Mouse (Mus musculus): ENCODE data around the gene 4933415F23Rik.
"Not testable (repeated sequence)": the region's sequence is repeated elsewhere in the genome, so short reads cannot be mapped to it uniquely, and the experiment has no call there.

4933415F23Rik gene

DNA sequence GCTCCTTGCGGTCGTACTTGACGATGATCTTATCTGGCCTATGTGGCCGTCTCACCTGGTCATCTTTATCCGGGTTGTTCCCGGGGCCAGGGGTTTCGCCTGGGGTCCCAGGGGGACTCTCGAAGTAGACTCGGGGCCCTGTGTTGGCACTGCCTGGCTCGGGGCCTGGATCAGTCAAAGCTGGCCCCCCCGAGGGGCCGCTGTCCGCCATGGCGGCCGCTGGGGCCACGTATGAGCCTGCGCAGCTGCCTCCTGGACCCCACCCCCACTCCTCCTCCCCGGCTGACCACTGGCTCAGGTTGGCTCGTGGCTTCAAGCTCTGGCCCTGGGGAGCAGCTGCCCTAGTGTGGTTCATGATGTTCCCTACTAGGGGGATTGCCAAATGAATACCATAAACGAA is at the start of gene 4933415F23Rik:
Gene 4933415F23Rik, minus strand, starts transcription at position 233 of the 400 bp plus-strand sequence.
- DNase-seq (ENCODE audit: low read depth, low spot score): no peak

DNA sequence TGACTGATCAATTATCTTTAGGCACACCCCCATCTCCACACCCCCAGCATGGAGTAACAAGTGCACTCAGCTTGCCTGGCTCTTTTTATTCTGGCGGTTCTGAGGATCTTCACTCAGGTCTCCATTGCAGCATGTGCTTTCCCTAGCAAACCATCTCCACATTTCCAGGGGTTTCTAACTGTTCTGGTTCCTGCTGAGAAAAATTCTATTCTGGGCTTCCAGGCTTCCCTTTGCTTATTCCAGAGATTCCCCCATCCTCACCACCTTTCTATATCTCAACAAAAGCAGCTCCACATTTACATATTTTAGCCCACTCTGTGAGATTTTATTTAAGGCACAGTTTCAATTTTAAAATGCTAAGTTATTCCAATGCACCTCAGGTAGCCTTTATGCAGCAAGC is 49.7 kb upstream of the 4933415F23Rik start:
- DNase-seq (ENCODE audit: low read depth, low spot score): no peak

DNA sequence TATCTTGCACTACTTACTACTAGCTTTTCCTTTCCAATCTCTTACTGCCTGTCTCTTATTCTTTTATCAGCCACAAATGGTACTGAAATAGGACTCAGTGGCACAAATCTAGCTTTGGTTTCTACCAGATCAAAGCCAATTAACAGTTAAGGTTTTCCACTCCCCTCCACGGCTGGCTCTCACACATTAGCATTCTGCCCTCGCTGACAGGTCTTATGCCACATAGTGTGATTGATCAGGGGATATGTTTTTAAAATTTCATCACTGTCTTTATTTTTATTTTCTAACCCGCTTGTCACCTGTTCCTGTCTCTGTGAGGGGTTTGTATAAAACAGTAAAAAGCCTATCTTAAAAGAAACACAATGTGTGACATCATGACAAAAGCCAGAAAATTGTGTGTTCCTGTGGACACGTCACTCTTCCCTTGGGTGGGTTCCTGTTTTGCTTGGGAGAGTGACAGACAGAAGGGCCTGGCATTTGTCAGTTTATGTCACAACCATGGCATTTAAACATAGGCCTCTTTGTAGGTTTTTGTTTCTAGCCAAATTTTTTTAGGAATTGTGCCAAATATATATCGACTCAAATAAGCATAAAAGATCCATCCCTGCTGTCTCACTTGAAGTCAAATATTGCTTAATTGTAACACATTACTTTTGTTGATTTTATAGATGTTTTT is 44.3 kb upstream of the 4933415F23Rik start:
- no peak for DNase-seq (ENCODE audit: low read depth, low spot score)

DNA sequence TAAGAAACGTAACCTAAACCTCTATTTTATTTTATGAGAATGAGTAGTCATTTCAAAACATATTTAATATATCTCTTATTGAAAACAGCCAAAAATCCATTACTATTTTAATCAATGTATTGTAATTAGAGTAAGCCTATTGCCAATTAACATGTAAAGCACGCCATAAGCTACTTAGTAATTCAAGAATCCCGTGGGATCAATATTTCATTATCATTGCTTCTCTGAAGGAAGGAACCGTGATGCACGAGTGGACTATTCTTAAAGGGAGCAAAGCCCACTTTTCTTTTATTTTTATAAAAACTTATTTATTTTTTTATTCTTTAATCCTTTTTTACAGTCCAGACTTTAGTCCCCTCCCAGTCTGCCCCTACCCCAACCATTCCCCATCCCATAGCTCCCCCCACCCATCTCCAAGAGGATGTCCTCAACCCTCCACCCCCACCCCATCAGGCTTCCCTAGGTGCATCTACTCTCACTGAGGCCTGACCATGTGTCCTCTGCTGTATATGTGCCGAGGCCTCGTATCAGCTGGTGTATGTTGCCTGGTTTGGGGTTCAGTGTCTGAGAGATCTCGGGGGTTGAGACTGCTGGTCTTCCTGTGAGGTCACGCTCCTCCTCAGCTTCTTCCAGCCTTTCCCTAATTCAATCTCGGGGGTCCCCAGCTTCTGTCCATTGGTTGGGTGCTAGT is 39.2 kb upstream of the 4933415F23Rik start:
- DNase-seq (ENCODE audit: low read depth, low spot score): no peak

DNA sequence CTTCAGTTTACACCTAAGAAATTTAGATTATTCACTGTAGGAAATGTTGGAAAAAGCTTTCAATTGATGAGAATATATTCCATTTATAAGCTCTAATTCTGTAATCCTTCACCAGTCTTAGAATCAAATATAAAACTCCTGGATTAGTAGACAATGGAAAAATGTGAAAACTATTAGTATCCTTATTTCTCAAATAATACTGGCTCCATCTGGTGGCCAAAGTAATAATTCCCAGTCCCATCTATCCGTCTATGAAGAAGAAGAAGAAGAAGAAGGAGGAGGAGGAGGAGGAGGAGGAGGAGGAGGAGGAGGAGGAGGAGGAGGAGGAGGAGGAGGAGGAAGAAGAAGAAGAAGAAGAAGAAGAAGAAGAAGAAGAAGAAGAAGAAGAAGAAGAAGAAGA is 38.5 kb upstream of the 4933415F23Rik start:
- DNase-seq (ENCODE audit: low read depth, low spot score): not testable (repeated sequence)

DNA sequence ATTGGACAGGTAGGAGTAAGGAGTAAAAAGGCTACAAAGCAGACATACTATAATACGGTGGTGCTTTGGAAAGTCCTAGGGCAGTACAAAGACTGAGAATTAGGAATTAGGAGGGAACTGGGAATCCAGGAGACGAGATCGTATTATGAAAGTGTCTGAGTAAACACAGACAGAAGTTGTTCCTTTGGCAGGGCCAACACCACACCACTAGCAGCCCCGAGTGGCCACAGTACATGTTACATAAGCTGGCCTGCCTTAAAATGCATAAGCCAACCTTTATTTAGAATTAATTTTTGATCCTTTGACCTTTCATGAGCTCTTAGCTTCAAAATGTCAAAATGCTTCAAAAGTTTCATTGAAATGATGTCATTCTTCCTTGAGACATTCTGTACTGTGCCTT is 18.8 kb upstream of the 4933415F23Rik start:
- no peak for DNase-seq (ENCODE audit: low read depth, low spot score)

DNA sequence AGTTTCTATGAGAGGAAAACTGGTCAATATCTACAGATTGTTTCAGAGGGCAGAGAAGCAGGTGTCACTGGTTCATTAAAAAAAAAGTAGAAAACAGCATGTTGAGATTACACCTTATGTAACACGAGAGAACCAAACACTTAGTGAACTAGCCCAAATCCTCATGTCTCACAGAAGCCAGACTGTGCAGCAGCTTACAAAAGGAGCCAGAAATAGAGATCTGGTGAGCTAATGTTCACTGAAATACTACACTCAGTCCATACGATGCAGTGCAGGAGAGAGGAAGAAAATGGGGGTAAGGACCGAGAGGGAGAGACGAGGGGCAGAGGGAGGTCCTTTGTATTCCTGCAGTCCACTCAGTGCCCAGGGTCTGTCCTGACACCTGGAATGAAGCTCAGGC is 17.4 kb upstream of the 4933415F23Rik start:
- no peak for DNase-seq (ENCODE audit: low read depth, low spot score)

DNA sequence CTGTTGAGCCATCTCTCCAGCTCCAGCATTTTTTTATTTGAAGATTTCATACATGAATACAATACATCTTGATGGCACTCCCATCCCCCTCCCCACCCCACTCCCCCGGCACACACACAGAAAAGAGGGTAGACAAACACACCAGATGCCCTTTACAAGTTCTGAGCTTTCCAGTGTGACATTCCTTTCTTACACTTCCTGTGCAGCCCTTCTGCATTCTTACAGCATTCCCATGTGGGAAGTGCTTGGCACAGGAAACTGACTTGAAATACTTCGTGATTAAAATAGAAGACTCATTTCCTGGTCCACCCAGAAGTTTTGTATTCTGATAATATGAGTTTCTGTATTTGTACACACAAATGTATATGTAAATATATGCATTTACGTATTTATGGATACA is 15.4 kb upstream of the 4933415F23Rik start:
- DNase-seq (ENCODE audit: low read depth, low spot score): no peak

DNA sequence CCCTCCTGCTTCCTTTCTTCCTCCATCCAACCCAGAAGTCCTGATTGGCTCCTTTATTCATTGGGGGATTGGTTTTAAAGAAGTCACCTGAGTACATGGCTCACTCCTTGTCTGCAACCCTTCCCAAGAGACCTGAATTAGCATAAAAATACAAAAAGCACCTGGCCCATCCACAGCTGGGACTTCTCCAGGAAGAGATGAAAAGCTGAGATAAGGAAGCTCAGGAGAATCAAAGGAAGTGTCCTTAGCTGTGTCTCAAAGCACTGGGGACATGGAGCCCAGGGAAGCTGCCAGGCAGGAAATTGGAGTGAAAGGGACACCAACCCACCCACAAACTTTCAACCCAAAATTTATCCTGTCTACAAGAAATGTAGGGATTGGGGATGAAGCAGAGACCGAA is 7.1 kb upstream of the 4933415F23Rik start:
- DNase-seq (ENCODE audit: low read depth, low spot score): peak; percentile 36

DNA sequence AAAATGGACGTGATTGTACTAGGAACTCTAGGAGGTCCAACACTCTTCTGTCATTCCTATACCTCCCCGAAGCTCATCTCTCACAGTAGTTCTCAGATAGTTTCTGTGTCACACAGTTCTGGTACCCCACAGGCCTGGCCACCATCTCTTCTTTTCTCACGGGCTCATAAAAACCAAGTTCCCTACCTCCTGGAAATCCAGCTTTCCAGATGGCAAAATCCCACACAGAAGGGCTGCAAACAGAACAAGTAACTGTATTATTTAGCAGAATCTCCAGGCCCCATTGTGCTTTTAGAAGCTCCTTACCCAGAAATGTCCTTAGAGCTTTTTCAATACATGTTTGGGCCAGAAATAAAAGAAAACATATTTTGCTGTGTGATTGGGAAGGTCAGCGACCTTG is 828 bp upstream of the 4933415F23Rik start:
- DNase-seq (ENCODE audit: low read depth, low spot score): no peak

DNA sequence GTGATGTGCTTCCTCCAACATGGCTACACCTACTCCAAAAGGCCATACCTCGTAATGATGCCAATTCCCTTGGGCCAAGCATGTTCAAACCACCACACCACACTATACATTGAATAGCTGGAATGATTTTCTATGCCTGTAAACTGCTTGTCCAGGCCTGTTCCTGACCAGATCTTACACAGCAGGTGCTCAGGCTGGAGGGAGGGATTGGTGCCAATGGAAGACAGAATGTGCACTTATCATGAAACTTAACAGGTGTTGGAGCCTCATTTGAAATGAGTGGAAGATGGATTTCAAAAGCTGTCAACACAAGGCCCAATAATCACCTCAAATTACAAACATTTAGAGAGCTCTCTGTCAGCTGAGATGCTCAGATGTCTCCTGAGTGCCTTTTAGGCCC is 2.3 kb downstream of the 4933415F23Rik start:
- no peak for DNase-seq (ENCODE audit: low read depth, low spot score)

DNA sequence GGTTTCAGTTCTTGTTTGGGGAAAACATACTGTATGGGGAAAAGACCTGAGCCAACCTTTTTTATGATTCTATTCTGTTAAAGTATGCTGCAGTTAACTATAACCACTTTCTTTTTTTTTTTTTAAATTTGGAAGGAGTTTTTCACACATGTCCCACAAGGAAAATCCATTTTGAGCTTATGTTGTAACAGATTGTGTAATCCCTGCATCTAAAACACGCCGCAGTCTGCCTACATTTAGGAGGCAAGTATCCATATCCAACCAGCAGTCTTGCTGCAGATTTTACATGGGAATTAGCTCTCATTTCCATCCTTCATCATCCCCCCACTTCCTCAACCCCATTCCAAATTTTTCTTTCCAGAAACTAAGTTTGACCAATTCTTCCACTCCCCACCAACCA is 3.6 kb downstream of the 4933415F23Rik start:
- no peak for DNase-seq (ENCODE audit: low read depth, low spot score)

DNA sequence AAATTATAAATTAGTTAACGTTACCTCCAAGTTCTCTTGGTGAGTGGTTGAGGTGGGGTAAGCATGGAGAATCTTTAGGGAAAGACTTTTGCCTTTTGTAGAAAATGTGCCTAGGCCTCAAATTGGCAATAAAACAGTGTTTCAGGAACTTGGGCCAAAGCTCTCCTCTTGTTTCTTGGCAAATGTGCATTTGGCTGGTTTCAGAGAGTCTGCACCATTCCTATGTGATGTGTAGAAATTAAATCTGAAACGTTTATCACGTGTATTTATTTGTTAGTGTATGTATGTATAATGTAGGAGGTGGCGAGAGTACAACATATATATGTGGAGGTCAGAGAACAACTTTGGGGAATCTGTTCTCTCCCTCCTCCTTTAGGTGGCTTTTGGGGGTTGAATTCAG is 4.1 kb downstream of the 4933415F23Rik start:
- DNase-seq (ENCODE audit: low read depth, low spot score): no peak

DNA sequence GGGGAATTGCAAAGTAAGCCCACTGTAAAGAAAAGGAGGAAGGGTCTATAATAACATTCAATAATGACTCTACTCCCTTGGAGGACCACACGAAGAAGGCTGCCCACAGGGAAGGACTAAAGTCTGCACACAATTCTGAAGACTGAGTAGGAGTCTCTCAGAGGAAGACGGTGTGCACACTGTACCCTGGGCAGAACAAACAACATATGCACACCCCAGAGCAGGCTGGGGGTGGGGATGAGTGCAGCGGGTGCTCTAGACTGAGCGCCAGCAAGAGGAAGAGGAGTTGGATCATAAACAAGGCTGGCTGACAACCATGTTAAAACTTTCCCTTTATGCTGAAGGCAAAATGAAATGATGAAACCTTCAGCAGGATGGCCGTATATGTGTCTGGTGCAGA is 34.3 kb downstream of the 4933415F23Rik start:
- DNase-seq (ENCODE audit: low read depth, low spot score): no peak

DNA sequence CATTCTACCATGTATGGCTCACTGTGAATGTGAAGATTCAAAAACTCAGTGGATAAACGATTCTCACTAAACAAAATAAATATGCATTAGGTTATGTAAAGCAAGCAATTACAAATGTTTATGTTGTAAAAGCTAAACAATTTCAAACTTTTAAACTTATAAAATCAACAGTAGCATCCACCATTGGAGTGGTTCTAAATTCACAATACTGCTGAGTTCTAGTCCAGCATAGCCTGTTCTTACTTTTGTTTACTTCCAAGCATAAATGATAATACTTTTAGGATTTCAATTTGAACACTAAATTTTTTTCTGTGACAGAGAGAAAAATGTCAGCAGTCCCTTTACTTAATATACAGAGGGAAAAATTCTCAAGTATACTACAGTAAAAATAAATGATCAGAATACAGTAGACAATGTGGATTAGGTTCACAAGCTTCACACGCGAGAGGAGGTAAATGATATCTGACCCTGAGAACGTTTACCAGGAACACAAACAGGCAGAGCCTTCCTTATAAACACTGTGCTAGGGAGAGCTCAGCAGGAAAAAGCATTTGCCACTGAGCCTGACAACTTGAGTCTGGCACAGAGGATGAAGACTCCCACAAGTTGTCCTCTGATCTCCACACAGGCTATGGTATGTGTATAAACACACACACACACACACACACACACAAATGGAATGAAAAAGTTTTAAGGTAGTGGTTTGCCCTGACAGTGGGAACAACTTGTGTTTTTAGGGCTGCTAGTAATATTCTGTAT is 37.2 kb downstream of the 4933415F23Rik start:
- no peak for DNase-seq (ENCODE audit: low read depth, low spot score)

DNA sequence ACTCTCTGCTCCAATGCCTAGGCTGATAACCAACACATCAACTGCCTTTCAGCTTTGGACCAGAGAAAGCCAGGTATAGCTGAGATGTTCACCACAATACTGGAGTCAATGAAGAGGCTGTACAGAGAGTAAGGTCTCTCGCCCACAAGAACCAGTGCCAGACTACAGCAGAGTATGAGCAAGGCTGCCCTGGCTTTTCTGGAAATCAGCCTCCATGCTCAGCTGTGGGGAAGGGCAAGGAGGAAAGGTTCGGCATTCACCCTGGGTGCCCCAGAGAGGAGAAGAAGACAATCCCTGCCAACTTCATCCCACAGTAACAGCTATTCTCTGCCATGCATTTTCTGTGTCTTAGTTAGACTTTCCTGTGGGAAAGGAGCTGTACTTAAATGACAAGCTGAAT is 38.1 kb downstream of the 4933415F23Rik start:
- DNase-seq (ENCODE audit: low read depth, low spot score): no peak

DNA sequence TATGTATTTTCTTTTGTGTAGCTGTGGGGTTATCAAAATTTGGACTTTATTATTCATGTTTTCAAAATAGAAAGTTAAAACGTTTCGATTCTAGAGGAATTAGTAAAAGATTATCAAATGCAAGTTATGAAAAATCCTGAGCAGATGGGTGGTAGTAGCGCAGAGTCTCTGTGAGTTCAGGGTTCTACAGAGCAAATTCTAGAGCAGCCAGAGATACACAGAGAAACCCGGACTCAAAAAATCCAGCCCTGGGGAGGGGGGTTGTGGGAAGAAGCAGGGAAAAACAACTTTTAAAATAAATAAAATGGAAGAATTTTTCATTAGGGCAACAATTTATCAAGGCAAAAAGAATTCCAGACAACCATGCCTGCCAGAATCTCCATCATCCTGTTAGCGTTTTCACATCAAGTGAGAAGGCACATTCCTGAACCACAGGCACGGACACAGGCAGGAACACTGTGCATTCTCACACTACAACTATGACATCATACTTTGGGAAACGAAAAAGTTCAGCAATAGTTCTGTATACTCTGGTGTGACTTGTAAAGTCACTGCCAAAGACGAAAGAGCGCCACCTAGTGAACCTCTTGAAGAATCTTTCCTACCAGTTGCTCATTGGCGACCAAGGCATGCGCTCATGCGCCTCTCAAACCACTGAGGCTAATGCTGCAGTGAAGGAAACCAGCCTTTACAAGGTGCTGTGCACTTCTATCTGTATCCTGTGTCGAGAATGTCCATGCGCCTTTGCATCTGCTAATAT is 40.3 kb downstream of the 4933415F23Rik start:
- peak; percentile 94 for DNase-seq (ENCODE audit: low read depth, low spot score)

DNA sequence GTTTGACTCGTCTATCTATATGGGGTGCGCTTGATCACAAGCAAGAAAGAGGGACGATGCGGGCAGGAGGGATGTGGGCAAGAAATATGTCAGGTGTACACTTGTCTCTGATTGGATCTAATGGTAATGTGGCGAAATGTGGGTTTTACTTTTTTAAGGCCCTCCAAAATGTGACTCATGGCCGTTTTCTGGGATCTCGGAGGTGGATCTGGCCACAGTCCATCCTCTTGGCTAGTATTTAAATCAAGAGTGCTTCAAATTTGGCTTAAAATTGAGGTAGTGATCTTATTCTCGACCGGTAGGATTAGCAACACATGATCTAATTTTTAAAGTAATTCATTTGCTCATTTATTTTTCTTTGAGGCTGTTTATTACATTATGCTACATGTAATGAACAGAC is 42.0 kb downstream of the 4933415F23Rik start:
- no peak for DNase-seq (ENCODE audit: low read depth, low spot score)

Measured in ES-CJ7 (cell line).